Mouse (Mus musculus) ovary, postnatal 10 days (tissue): ENCODE results near the gene Pde4b.
"Not testable (repeated sequence)": the region's sequence is repeated elsewhere in the genome, so short reads cannot be mapped to it uniquely, and the experiment has no call there.

Experiments used
- DNase-seq: peaks from one replicate; pipeline ENCODE4 v3.0.0; 2022; ENCODE audit warnings: low spot score

Gene Pde4b

GRCm38 (mm10) chr4:102087091-102087565 is at the start of gene Pde4b:
Gene Pde4b, plus strand, starts transcription at chr4:102087543.
- no peak for DNase-seq

GRCm38 (mm10) chr4:102040190-102040589 is 47.2 kb upstream of the Pde4b start:
- no peak for DNase-seq

GRCm38 (mm10) chr4:102045183-102046140 is 41.9 kb upstream of the Pde4b start:
- DNase-seq = no peak

- not testable (repeated sequence) for DNase-seq
These were observed 38.0 kb upstream of the Pde4b start for GRCm38 (mm10) chr4:102049368-102049767.

GRCm38 (mm10) chr4:102061322-102061721 is 26.0 kb upstream of the Pde4b start:
- DNase-seq = no peak

GRCm38 (mm10) chr4:102069314-102069713 is 18.0 kb upstream of the Pde4b start:
- DNase-seq = no peak

GRCm38 (mm10) chr4:102086336-102086735 is 1.0 kb upstream of the Pde4b start:
- no peak for DNase-seq

GRCm38 (mm10) chr4:102087566-102088234 is 357 bp downstream of the Pde4b start:
- DNase-seq = no peak

GRCm38 (mm10) chr4:102088235-102088867 is 1.0 kb downstream of the Pde4b start:
- no peak for DNase-seq

GRCm38 (mm10) chr4:102095851-102096250 is 8.5 kb downstream of the Pde4b start:
- no peak for DNase-seq

- no peak for DNase-seq
These were observed 14.9 kb downstream of the Pde4b start for GRCm38 (mm10) chr4:102102241-102102640.

- no peak for DNase-seq
These were observed 17.2 kb downstream of the Pde4b start for GRCm38 (mm10) chr4:102104534-102105014.

GRCm38 (mm10) chr4:102106771-102107170 is 19.4 kb downstream of the Pde4b start:
- DNase-seq = no peak

GRCm38 (mm10) chr4:102119454-102119853 is 32.1 kb downstream of the Pde4b start:
- no peak for DNase-seq

GRCm38 (mm10) chr4:102136366-102136849 is 49.1 kb downstream of the Pde4b start:
- DNase-seq = no peak

- DNase-seq = no peak
These were observed 51.0 kb downstream of the Pde4b start for GRCm38 (mm10) chr4:102138346-102138745.

GRCm38 (mm10) chr4:102141241-102141640 is 53.9 kb downstream of the Pde4b start:
- DNase-seq = no peak

GRCm38 (mm10) chr4:102148766-102149165 is 61.4 kb downstream of the Pde4b start:
- DNase-seq = no peak

- no peak for DNase-seq
These were observed 71.8 kb downstream of the Pde4b start for GRCm38 (mm10) chr4:102159178-102159577.

GRCm38 (mm10) chr4:102171636-102172035 is 84.3 kb downstream of the Pde4b start:
- DNase-seq = no peak

- DNase-seq = no peak
These were observed 85.4 kb downstream of the Pde4b start for GRCm38 (mm10) chr4:102172711-102173213.

- no peak for DNase-seq
These were observed 88.6 kb downstream of the Pde4b start for GRCm38 (mm10) chr4:102175985-102176384.
